Comparison of ENCODE assay signal across 8 mouse cellular contexts in the genomic region with DNA sequence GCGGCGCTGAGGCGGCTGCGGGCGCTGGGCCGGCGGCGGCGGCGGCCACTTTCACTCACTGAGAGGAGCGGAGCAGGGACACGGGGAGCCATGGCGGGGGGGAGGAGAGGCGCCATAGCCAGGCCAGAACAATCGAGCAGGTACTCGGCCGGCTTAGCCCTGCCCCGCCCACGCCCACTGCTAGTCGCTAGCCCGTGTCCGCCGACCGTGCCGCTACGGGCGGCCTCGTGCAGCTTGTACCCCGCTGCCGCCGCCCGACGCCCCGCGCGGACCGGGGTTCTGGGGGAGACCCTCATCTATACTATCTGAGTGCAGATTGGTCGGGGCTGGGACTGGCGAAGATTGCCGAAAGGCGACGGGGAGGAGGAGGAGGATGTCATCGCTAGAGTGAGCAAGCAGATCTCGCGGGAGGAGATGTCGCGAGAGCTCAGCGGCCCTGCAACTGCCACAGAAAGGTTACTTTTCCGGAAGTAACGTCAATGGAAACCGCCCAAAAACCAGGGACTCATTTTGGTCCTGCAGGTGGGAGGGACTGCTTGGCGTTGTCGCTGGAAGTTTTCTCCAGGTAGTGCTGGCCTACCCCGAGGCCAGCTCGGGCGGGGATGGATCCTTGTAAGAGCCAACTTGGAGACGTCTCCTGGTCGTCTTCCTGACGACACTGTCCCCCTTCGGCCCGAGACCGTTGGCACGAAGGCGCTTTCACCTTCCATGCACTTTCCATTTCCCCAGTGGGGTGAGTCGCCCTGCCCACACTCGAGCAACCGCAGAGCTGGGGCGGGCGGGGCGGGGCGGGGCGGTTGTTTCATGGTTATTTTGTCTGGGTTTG. TPM values are rescaled to one million over a fixed set of nuclear protein-coding genes. Genes with fewer than 3 reads are reported as not detected.
A peak's percentile ranks its signal among the peaks of the same experiment; 100 is the strongest.
DNase-seq lines count a peak whose midpoint lies in the region; ATAC-seq and TF ChIP-seq lines count a peak whose summit lies in the region.

A gene (minus strand): TSS at position 117 of the 826 bp plus-strand sequence.

- TF ChIP-seq CTCF in liver, embryonic 14.5 days (IDR thresholded peaks at IDR 0.05; ENCODE audit: low read depth): no peak
- TF ChIP-seq CTCF in stomach, postnatal 0 days (IDR thresholded peaks at IDR 0.05; ENCODE audit: low read depth): no peak

- DNase-seq in CD8-positive naive resting alpha-beta T cell, adult 2 months (ENCODE audit: low read depth in 2 of 2, low spot score in 2 of 2): peak; percentile 97 to 98
- peak; percentile 99 for DNase-seq in c-Kit-positive CD71-negative TER-119-negative erythroid progenitor cells, embryonic 14.5 days (ENCODE audit: low read depth)
- peak; percentile 98 for DNase-seq in forebrain, embryonic 10.5 days (ENCODE audit: extremely low spot score, low spot score)
- DNase-seq in kidney, postnatal 25 days: peak; percentile 100
- DNase-seq in liver, embryonic 14.5 days (ENCODE audit: low read depth in 3 of 3, low spot score in 3 of 3): peak; percentile 99
- DNase-seq in neural tube, embryonic 11.5 days (ENCODE audit: low spot score): peak; percentile 97
- peak; percentile 99 for DNase-seq in stomach, postnatal 0 days (ENCODE audit: low spot score)

- ATAC-seq in heart, embryonic 15.5 days (replicated peaks; ENCODE audit: insufficient number of reproducible peaks, insufficient read depth, low FRiP score, low read depth): peak; percentile 91
- peak; percentile 93 for ATAC-seq in liver, embryonic 14.5 days (ENCODE audit: insufficient read depth)
- ATAC-seq in neural tube, embryonic 11.5 days (ENCODE audit: insufficient read depth, low FRiP score, low TSS enrichment): peak; percentile 96
- peak; percentile 96 for ATAC-seq in stomach, postnatal 0 days (ENCODE audit: low FRiP score, low TSS enrichment)

- 0% methylated on average over 60 of the region's 72 CpGs for WGBS in forebrain, embryonic 10.5 days
- WGBS in heart, embryonic 15.5 days: under 1% methylated on average over 69 of the region's 72 CpGs
- under 1% methylated on average over 69 of the region's 72 CpGs for WGBS in liver, embryonic 14.5 days (ENCODE audit: insufficient replicate concordance)
- under 1% methylated on average over 63 of the region's 72 CpGs for WGBS in neural tube, embryonic 11.5 days
- WGBS in stomach, postnatal 0 days: under 1% methylated on average over 69 of the region's 72 CpGs

- no peaks in the 10 kb centered on the region for H3K9me3 ChIP-seq in forebrain, embryonic 10.5 days
- no peaks in the 10 kb centered on the region for H3K9me3 ChIP-seq in heart, embryonic 15.5 days (replicated peaks)
- no peaks in the 10 kb centered on the region for H3K9me3 ChIP-seq in liver, embryonic 14.5 days (ENCODE audit: control insufficient read depth, low read length)
- H3K9me3 ChIP-seq in neural tube, embryonic 11.5 days (ENCODE audit: control insufficient read depth, low read length): no peaks in the 10 kb centered on the region
- H3K9me3 ChIP-seq in stomach, postnatal 0 days (ENCODE audit: control insufficient read depth, low read length): no peaks in the 10 kb centered on the region

- peaks cover 27% of the 10 kb centered on the region for H3K4me1 ChIP-seq in forebrain, embryonic 10.5 days
- H3K4me1 ChIP-seq in heart, embryonic 15.5 days (replicated peaks): peaks cover 26% of the 10 kb centered on the region
- H3K4me1 ChIP-seq in liver, embryonic 14.5 days (replicated peaks; ENCODE audit: control insufficient read depth in 2 of 2, insufficient read depth in 2 of 2, low read length in 1 of 2): peaks cover 18 to 21% of the 10 kb centered on the region in 2 experiments
- H3K4me1 ChIP-seq in neural tube, embryonic 11.5 days (ENCODE audit: control insufficient read depth, insufficient read depth, low read length): peaks cover 5% of the 10 kb centered on the region
- H3K4me1 ChIP-seq in stomach, postnatal 0 days (replicated peaks; ENCODE audit: control insufficient read depth, insufficient read depth): no peaks in the 10 kb centered on the region

- H3K4me2 ChIP-seq in heart, embryonic 15.5 days: peak within 1 kb of the TSS; percentile 90
- H3K4me2 ChIP-seq in liver, embryonic 14.5 days (ENCODE audit: low read depth): peak within 1 kb of the TSS; percentile 90
- H3K4me2 ChIP-seq in neural tube, embryonic 11.5 days (ENCODE audit: low read depth): peak within 1 kb of the TSS; percentile 83
- H3K4me2 ChIP-seq in stomach, postnatal 0 days (replicated peaks; ENCODE audit: low read depth): peak within 1 kb of the TSS; percentile 77

- H3K36me3 ChIP-seq in forebrain, embryonic 10.5 days (replicated peaks): peaks cover 19% of the 10 kb centered on the region
- H3K36me3 ChIP-seq in heart, embryonic 15.5 days: no peaks in the 10 kb centered on the region
- no peaks in the 10 kb centered on the region for H3K36me3 ChIP-seq in liver, embryonic 14.5 days (replicated peaks; ENCODE audit: control insufficient read depth, insufficient read depth, low read depth)
- no peaks in the 10 kb centered on the region for H3K36me3 ChIP-seq in neural tube, embryonic 11.5 days (ENCODE audit: control insufficient read depth, insufficient read depth, low read length)
- H3K36me3 ChIP-seq in stomach, postnatal 0 days (ENCODE audit: control insufficient read depth, insufficient read depth, low read length): 0 out of 2 replicates have a peak, but pooled peaks cover 2% of the 10 kb centered on the region

- no peaks in the 10 kb centered on the region for H3K27me3 ChIP-seq in forebrain, embryonic 10.5 days (ENCODE audit: poor library complexity, severe bottlenecking)
- no peaks in the 10 kb centered on the region for H3K27me3 ChIP-seq in heart, embryonic 15.5 days
- H3K27me3 ChIP-seq in liver, embryonic 14.5 days (ENCODE audit: control insufficient read depth, insufficient read depth, low read length): no peaks in the 10 kb centered on the region
- H3K27me3 ChIP-seq in neural tube, embryonic 11.5 days (ENCODE audit: control insufficient read depth, insufficient read depth, low read length): no peaks in the 10 kb centered on the region
- no peaks in the 10 kb centered on the region for H3K27me3 ChIP-seq in stomach, postnatal 0 days (ENCODE audit: control insufficient read depth, insufficient read depth, low read length)

- peak within 1 kb of the TSS; percentile 92 for H3K9ac ChIP-seq in heart, embryonic 15.5 days
- H3K9ac ChIP-seq in liver, embryonic 14.5 days (replicated peaks): peak within 1 kb of the TSS; percentile 96
- peak within 1 kb of the TSS; percentile 98 for H3K9ac ChIP-seq in neural tube, embryonic 11.5 days (ENCODE audit: low read length)
- H3K9ac ChIP-seq in stomach, postnatal 0 days (ENCODE audit: low read length): peak within 1 kb of the TSS; percentile 100

- peak within 1 kb of the TSS; percentile 100 for H3K27ac ChIP-seq in forebrain, embryonic 10.5 days
- peak within 1 kb of the TSS; percentile 94 for H3K27ac ChIP-seq in heart, embryonic 15.5 days
- peak within 1 kb of the TSS; percentile 99 for H3K27ac ChIP-seq in liver, embryonic 14.5 days
- H3K27ac ChIP-seq in neural tube, embryonic 11.5 days (ENCODE audit: low read depth, low read length): peak within 1 kb of the TSS; percentile 96
- H3K27ac ChIP-seq in stomach, postnatal 0 days (replicated peaks): peak within 1 kb of the TSS; percentile 100

- peak within 1 kb of the TSS; percentile 84 for H3K4me3 ChIP-seq in forebrain, embryonic 10.5 days
- H3K4me3 ChIP-seq in heart, embryonic 15.5 days: peak within 1 kb of the TSS; percentile 96
- peak within 1 kb of the TSS; percentile 72 to 95 for H3K4me3 ChIP-seq in liver, embryonic 14.5 days (ENCODE audit: insufficient read depth in 1 of 2, low read depth in 2 of 2, low read length in 2 of 2)
- H3K4me3 ChIP-seq in neural tube, embryonic 11.5 days (ENCODE audit: low read depth, low read length): peak within 1 kb of the TSS; percentile 98
- peak within 1 kb of the TSS; percentile 89 for H3K4me3 ChIP-seq in stomach, postnatal 0 days (ENCODE audit: low read depth, low read length)

- peak; percentile 77 for TF ChIP-seq EP300 in liver, embryonic 14.5 days (IDR thresholded peaks at IDR 0.05; ENCODE audit: low read depth)
- peak; percentile 98 for TF ChIP-seq EP300 in stomach, postnatal 0 days (optimal IDR thresholded peaks at IDR 0.05)

RNA-seq across cellular contexts. Expression of the gene that starts here (rescaled TPM):
- polyA plus RNA-seq in forebrain, embryonic 10.5 days (2016; fragmentation: Nextera tagmentation; extraction: Ambion mirVana): 4.1 and 4.6 TPM in 2 replicates
- polyA plus RNA-seq in heart, embryonic 15.5 days (2015; fragmentation: Nextera tagmentation; extraction: Ambion mirVana): 2.5 and 2.7 TPM in 2 replicates
- 3.3 and 4.4 TPM in 2 replicates for polyA plus RNA-seq in liver, embryonic 14.5 days (2012; rRNA removed)
- 1.8 and 2.0 TPM in 2 replicates for polyA plus RNA-seq in liver, embryonic 14.5 days (2014; fragmentation: Nextera tagmentation; extraction: Ambion mirVana)
- 4.5 and 4.6 TPM in 2 replicates for polyA plus RNA-seq in neural tube, embryonic 11.5 days (2014; fragmentation: Nextera tagmentation; extraction: Ambion mirVana)
- polyA plus RNA-seq in stomach, postnatal 0 days (2015; fragmentation: Nextera tagmentation; extraction: Ambion mirVana): 1.9 and 2.0 TPM in 2 replicates

Comparison
In these comparisons a context has a peak if more than half of its experiments do, and no peak if none do; other contexts are left out.
1. Peak in every context shown above with its lines: DNase-seq, ATAC-seq, H3K4me3 ChIP-seq and H3K27ac ChIP-seq.